Mouse (Mus musculus) limb, embryonic 15.5 days (tissue): ENCODE measurements around the gene Il1rl2. TPM values are rescaled to one million over a fixed set of nuclear protein-coding genes. Genes with fewer than 3 reads are reported as not detected.

Source experiments
- ATAC-seq: fragments of 200-750 bp; cut with Nextera tagmentation; 2 replicates; pipeline ENCODE4 v1.8.0; 2017; ENCODE audit warnings: low read depth, moderate TSS enrichment; ENCODE audit not compliant: insufficient number of reproducible peaks, low FRiP score, low TSS enrichment
- H3K27ac ChIP-seq: fragments of 300-500 bp; sonication (generic); 2 replicates; pipeline ENCODE4 v1.5.1; 2015; ENCODE audit warnings: moderate library complexity, mild to moderate bottlenecking, inconsistent platforms
- H3K27me3 ChIP-seq: fragments of 300-500 bp; sonication (generic); 2 replicates; pipeline ENCODE4 v1.6.1; 2015; ENCODE audit warnings: inconsistent platforms
- H3K36me3 ChIP-seq: fragments of 300-500 bp; sonication (generic); 2 replicates; pipeline ENCODE4 v1.6.1; 2015; ENCODE audit warnings: inconsistent platforms
- H3K4me1 ChIP-seq: fragments of 300-500 bp; sonication (generic); 2 replicates; pipeline ENCODE4 v1.6.1; 2015; ENCODE audit warnings: inconsistent platforms
- H3K4me2 ChIP-seq: fragments of 300-500 bp; sonication (generic); 2 replicates; pipeline ENCODE4 v1.6.1; 2015; ENCODE audit warnings: mild to moderate bottlenecking, inconsistent platforms
- H3K4me3 ChIP-seq: fragments of 300-500 bp; sonication (generic); 2 replicates; pipeline ENCODE4 v1.5.1; 2015; ENCODE audit warnings: mild to moderate bottlenecking, inconsistent platforms
- H3K9ac ChIP-seq: fragments of 300-500 bp; sonication (generic); 2 replicates; pipeline ENCODE4 v1.6.1; 2015; ENCODE audit warnings: inconsistent platforms
- H3K9me3 ChIP-seq: fragments of 300-500 bp; sonication (generic); 2 replicates; pipeline ENCODE4 v1.6.1; 2016; ENCODE audit warnings: inconsistent platforms
- WGBS: fragments of 180-500 bp; shearing (Covaris S2); methylation state at CpG from one replicate; pipeline ENCODE4 v1.1.7; 2015; 5-methylcytosine and 5-hydroxymethylcytosine counted together
- polyA plus RNA-seq: library from polyadenylated mRNA; unstranded; fragments of >200 nt; fragmentation: Nextera tagmentation; extraction: Ambion mirVana; gene quantifications from 2 replicates; pipeline ENCODE4 v1.2.1, GENCODE M21; 2015

Gene Il1rl2
- polyA plus RNA-seq, 1 experiment from 2014 or later = 9.7 TPM

- WGBS = 80% methylated on average over 3 of the region's 3 CpGs
- Histone ChIP-seq H3K27me3 (peaks cover 12% of the 10 kb centered on the region), H3K9ac (no peak overlapping the region), H3K27ac (no peak overlapping the region), H3K4me2 (no peak overlapping the region), H3K36me3 (no peaks in the 10 kb centered on the region), H3K4me1 (peaks cover 23% of the 10 kb centered on the region), H3K9me3 (no peaks in the 10 kb centered on the region), H3K4me3 (no peak overlapping the region)
- ATAC-seq = no peak
Measured at GRCm38 (mm10) chr1:40327604-40328003, 3.2 kb downstream of the Il1rl2 start.

- H3K4me1 ChIP-seq = peaks cover 17% of the 10 kb centered on the region
- ATAC-seq = no peak
- 76% methylated on average over 1 of the region's 1 CpGs for WGBS
- no peak overlapping the region for H3K4me2 ChIP-seq
- peaks cover 12% of the 10 kb centered on the region for H3K27me3 ChIP-seq
- H3K27ac ChIP-seq = no peak overlapping the region
- no peaks in the 10 kb centered on the region for H3K9me3 ChIP-seq
- no peak overlapping the region for H3K4me3 ChIP-seq
- no peaks in the 10 kb centered on the region for H3K36me3 ChIP-seq
- H3K9ac ChIP-seq = no peak overlapping the region
Measured at GRCm38 (mm10) chr1:40329526-40329925, 5.1 kb downstream of the Il1rl2 start.

- 81% methylated on average over 8 of the region's 8 CpGs for WGBS
- no peaks in the 10 kb centered on the region for H3K36me3 ChIP-seq
- no peak for ATAC-seq
- H3K9ac ChIP-seq = no peak overlapping the region
- H3K4me3 ChIP-seq = no peak overlapping the region
- peaks cover 12% of the 10 kb centered on the region for H3K27me3 ChIP-seq
- H3K27ac ChIP-seq = no peak overlapping the region
- peaks cover 12% of the 10 kb centered on the region for H3K4me1 ChIP-seq
- no peaks in the 10 kb centered on the region for H3K9me3 ChIP-seq
- no peak overlapping the region for H3K4me2 ChIP-seq
Measured at GRCm38 (mm10) chr1:40330181-40330580, 5.8 kb downstream of the Il1rl2 start.

GRCm38 (mm10) chr1:40339346-40339745, 14.9 kb downstream of the Il1rl2 start:
- no peaks in the 10 kb centered on the region for H3K27me3 ChIP-seq
- no peak overlapping the region for H3K4me3 ChIP-seq
- 92% methylated on average over 1 of the region's 1 CpGs for WGBS
- H3K9ac ChIP-seq = no peak overlapping the region
- no peak overlapping the region for H3K27ac ChIP-seq
- no peak overlapping the region for H3K4me2 ChIP-seq
- ATAC-seq = no peak
- H3K9me3 ChIP-seq = no peaks in the 10 kb centered on the region
- H3K36me3 ChIP-seq = no peaks in the 10 kb centered on the region
- H3K4me1 ChIP-seq = no peaks in the 10 kb centered on the region

- H3K4me1 ChIP-seq = no peaks in the 10 kb centered on the region
- 87% methylated on average over 4 of the region's 4 CpGs for WGBS
Measured at GRCm38 (mm10) chr1:40340102-40340501, 15.7 kb downstream of the Il1rl2 start.

GRCm38 (mm10) chr1:40352158-40352903, 27.9 kb downstream of the Il1rl2 start:
- Histone ChIP-seq H3K4me1 (0 out of 2 replicates have a peak, but pooled peaks cover 4% of the 10 kb centered on the region), H3K4me2 (no peak overlapping the region), H3K4me3 (no peak overlapping the region), H3K27me3 (0 out of 2 replicates have a peak, but pooled peaks cover 3% of the 10 kb centered on the region), H3K36me3 (no peaks in the 10 kb centered on the region), H3K27ac (no peak overlapping the region), H3K9ac (no peak overlapping the region), H3K9me3 (no peaks in the 10 kb centered on the region)
- ATAC-seq = no peak
- WGBS = 63% methylated on average over 4 of the region's 4 CpGs

More at GRCm38 (mm10) chr1:40340102-40340501, 15.7 kb downstream of the Il1rl2 start:
- Histone ChIP-seq H3K36me3 (no peaks in the 10 kb centered on the region), H3K27ac (no peak overlapping the region), H3K9me3 (no peaks in the 10 kb centered on the region), H3K9ac (no peak overlapping the region), H3K27me3 (no peaks in the 10 kb centered on the region), H3K4me2 (no peak overlapping the region), H3K4me3 (no peak overlapping the region)
- ATAC-seq = no peak

- H3K36me3 ChIP-seq = no peaks in the 10 kb centered on the region
- H3K4me2 ChIP-seq = no peak overlapping the region
- H3K27me3 ChIP-seq = 0 out of 2 replicates have a peak, but pooled peaks cover 3% of the 10 kb centered on the region
- 29% methylated on average over 2 of the region's 2 CpGs for WGBS
- H3K4me3 ChIP-seq = no peak overlapping the region
- no peak overlapping the region for H3K9ac ChIP-seq
- no peak for ATAC-seq
- 0 out of 2 replicates have a peak, but pooled peaks cover 4% of the 10 kb centered on the region for H3K4me1 ChIP-seq
- no peak overlapping the region for H3K27ac ChIP-seq
- H3K9me3 ChIP-seq = no peaks in the 10 kb centered on the region
Measured at GRCm38 (mm10) chr1:40352904-40353286, 28.5 kb downstream of the Il1rl2 start.

- Histone ChIP-seq H3K36me3 (no peaks in the 10 kb centered on the region), H3K27me3 (0 out of 2 replicates have a peak, but pooled peaks cover 3% of the 10 kb centered on the region), H3K9ac (no peak overlapping the region), H3K4me1 (peaks cover 6% of the 10 kb centered on the region; the same call in 1 of the 2 replicates), H3K4me2 (no peak overlapping the region), H3K9me3 (no peaks in the 10 kb centered on the region), H3K4me3 (no peak overlapping the region), H3K27ac (no peak overlapping the region)
- ATAC-seq = no peak
- 87% methylated on average over 3 of the region's 3 CpGs for WGBS
Measured at GRCm38 (mm10) chr1:40354665-40355064, 30.3 kb downstream of the Il1rl2 start.

GRCm38 (mm10) chr1:40355431-40355843, 31.0 kb downstream of the Il1rl2 start:
- 85% methylated on average over 4 of the region's 4 CpGs for WGBS
- H3K4me2 ChIP-seq = no peak overlapping the region
- 0 out of 2 replicates have a peak, but pooled peaks cover 3% of the 10 kb centered on the region for H3K27me3 ChIP-seq
- H3K36me3 ChIP-seq = no peaks in the 10 kb centered on the region
- H3K4me3 ChIP-seq = no peak overlapping the region
- ATAC-seq = no peak
- H3K27ac ChIP-seq = no peak overlapping the region
- H3K9ac ChIP-seq = no peak overlapping the region
- H3K9me3 ChIP-seq = no peaks in the 10 kb centered on the region
- peaks cover 6% of the 10 kb centered on the region; the same call in 1 of the 2 replicates for H3K4me1 ChIP-seq

GRCm38 (mm10) chr1:40355904-40356521, 31.6 kb downstream of the Il1rl2 start:
- Histone ChIP-seq H3K27ac (no peak overlapping the region), H3K9me3 (no peaks in the 10 kb centered on the region), H3K4me1 (peaks cover 6% of the 10 kb centered on the region; the same call in 1 of the 2 replicates), H3K36me3 (no peaks in the 10 kb centered on the region), H3K27me3 (0 out of 2 replicates have a peak, but pooled peaks cover 3% of the 10 kb centered on the region), H3K4me2 (no peak overlapping the region), H3K4me3 (no peak overlapping the region), H3K9ac (no peak overlapping the region)
- WGBS = 66% methylated on average over 10 of the region's 10 CpGs
- ATAC-seq = no peak

- no peak overlapping the region for H3K4me3 ChIP-seq
- no peak overlapping the region for H3K4me2 ChIP-seq
- H3K36me3 ChIP-seq = no peaks in the 10 kb centered on the region
- H3K9ac ChIP-seq = no peak overlapping the region
- H3K27me3 ChIP-seq = 0 out of 2 replicates have a peak, but pooled peaks cover 3% of the 10 kb centered on the region
- H3K9me3 ChIP-seq = no peaks in the 10 kb centered on the region
- no peak for ATAC-seq
- WGBS = 58% methylated on average over 2 of the region's 2 CpGs
- H3K27ac ChIP-seq = no peak overlapping the region
- peaks cover 6% of the 10 kb centered on the region; the same call in 1 of the 2 replicates for H3K4me1 ChIP-seq
Measured at GRCm38 (mm10) chr1:40357921-40358320, 33.5 kb downstream of the Il1rl2 start.

- peaks cover 2% of the 10 kb centered on the region; the same call in 1 of the 2 replicates for H3K4me1 ChIP-seq
- no peaks in the 10 kb centered on the region for H3K36me3 ChIP-seq
Measured at GRCm38 (mm10) chr1:40358351-40358750, 33.9 kb downstream of the Il1rl2 start.

More at GRCm38 (mm10) chr1:40358351-40358750, 33.9 kb downstream of the Il1rl2 start:
- Histone ChIP-seq H3K4me3 (no peak overlapping the region), H3K9ac (no peak overlapping the region), H3K4me2 (no peak overlapping the region), H3K27ac (no peak overlapping the region), H3K9me3 (no peaks in the 10 kb centered on the region), H3K27me3 (0 out of 2 replicates have a peak, but pooled peaks cover 3% of the 10 kb centered on the region)
- WGBS = 72% methylated on average over 2 of the region's 2 CpGs
- no peak for ATAC-seq
